Mouse (Mus musculus): ENCODE measurements around the gene Gm10491. TPM values are rescaled to one million over a fixed set of nuclear protein-coding genes. Genes with fewer than 3 reads are reported as not detected.
"Not testable (repeated sequence)": the region's sequence is repeated elsewhere in the genome, so short reads cannot be mapped to it uniquely, and the experiment has no call there.

Gene Gm10491
- total RNA-seq (2015; ENCODE audit: low replicate concordance) (not detected in 2 replicates), total RNA-seq (2017; ENCODE audit: low replicate concordance) (not detected in 2 replicates)

GRCm38 (mm10) chrX:7907735-7908134 is at the start of gene Gm10491:
Gene Gm10491, minus strand, starts transcription at chrX:7907835.
- ATAC-seq (replicated peaks; ENCODE audit: low FRiP score, poor library complexity, severe bottlenecking), result no peak

DNA sequence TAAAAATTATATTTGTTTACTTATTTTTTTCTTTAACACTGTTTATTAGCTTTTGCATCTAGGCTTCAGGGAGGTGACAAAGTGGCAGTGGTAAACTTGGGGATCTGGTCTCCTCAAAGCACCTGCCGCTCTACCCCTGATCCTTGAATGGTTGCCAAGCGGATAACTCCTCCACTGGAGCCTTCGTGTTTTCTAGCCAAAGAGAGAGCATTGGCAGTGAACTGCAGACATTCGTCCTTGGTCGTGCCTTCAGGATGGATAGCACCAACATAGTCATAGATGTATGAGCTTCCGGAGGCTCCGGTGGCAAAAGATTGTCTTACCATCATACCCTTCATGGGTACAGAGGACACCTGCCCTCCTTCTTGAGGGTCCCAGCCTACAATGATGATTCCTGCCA is 42.5 kb upstream of the Gm10491 start:
- no peak for ATAC-seq (replicated peaks; ENCODE audit: low FRiP score, poor library complexity, severe bottlenecking)

GRCm38 (mm10) chrX:7947900-7948492 is 40.4 kb upstream of the Gm10491 start:
- peak; percentile 99 for ATAC-seq (replicated peaks; ENCODE audit: low FRiP score, poor library complexity, severe bottlenecking)

- ATAC-seq (replicated peaks; ENCODE audit: low FRiP score, poor library complexity, severe bottlenecking), result no peak
Observed at GRCm38 (mm10) chrX:7947108-7947899, 39.7 kb upstream of the Gm10491 start, which contains the start of gene Hdac6. Gene Hdac6, minus strand, starts transcription at chrX:7947889.

DNA sequence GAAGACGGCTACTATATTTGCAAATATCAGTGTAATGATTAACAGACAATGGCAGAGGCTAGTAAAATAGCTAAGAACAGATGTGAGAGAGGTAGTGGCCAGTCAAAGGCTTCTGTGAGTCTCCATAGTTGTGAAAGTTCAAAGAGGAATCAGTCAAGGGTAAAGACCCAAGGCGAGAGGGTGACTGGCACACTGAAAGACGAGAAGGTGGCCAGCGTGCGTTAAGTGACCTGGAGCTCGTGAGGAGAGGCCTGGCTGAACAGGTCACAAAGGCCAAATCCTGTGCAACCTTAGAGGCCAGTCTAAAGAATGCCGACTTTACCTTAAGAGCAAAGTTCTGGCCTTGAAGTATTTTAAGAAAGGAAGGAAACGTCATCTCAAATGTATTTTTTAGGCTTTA is 38.0 kb upstream of the Gm10491 start:
- ATAC-seq (replicated peaks; ENCODE audit: low FRiP score, poor library complexity, severe bottlenecking), result no peak

- ATAC-seq (replicated peaks; ENCODE audit: low FRiP score, poor library complexity, severe bottlenecking), result peak; percentile 52; the same call in 1 of the 2 replicates
Observed at GRCm38 (mm10) chrX:7937667-7938066, 30.0 kb upstream of the Gm10491 start.

DNA sequence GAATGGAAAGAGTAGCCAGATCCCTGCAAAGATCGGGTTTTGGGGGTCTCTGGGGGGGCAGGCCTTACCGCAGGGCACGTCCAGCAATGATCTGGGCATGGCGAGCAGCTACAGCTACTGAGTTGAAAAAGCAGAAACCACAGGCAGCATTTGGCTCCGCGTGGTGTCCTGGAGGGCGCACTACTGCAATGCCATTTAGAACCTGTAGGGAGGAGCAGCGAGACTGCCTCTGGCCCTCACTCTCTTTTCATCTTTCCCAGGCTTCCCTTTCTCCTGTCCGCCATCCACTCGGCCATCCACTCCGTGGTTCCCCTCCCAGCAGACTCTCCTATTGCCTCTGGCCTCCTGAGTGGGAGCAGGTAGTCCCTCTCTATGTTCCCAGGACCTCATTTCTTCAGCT is 29.2 kb upstream of the Gm10491 start:
- peak; percentile 79 for ATAC-seq (replicated peaks; ENCODE audit: low FRiP score, poor library complexity, severe bottlenecking)

- no peak for ATAC-seq (replicated peaks; ENCODE audit: low FRiP score, poor library complexity, severe bottlenecking)
Observed at GRCm38 (mm10) chrX:7928270-7928790, 20.7 kb upstream of the Gm10491 start, which contains the start of gene Eras. Gene Eras, minus strand, starts transcription at chrX:7928607.

DNA sequence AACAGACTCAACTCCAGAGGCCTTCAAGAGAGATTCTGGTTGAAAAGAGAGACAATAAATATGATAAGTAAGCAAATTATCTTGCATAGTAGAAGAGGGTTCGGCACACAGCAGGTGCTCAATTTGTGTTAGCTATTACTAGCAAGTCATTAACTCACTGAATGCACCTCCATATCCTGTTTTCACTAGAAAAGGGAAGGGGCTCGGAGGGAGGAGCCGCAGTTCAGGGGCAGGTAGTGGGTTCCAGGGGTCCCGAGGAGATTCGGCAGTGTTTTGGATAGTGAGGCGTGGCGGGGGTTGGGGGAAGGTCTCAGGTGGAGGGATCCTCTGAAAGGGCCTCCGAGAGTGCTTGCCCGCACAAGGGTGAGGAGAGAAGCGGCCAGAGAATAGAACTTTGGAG is 19.5 kb upstream of the Gm10491 start:
- ATAC-seq (replicated peaks; ENCODE audit: low FRiP score, poor library complexity, severe bottlenecking), result no peak

DNA sequence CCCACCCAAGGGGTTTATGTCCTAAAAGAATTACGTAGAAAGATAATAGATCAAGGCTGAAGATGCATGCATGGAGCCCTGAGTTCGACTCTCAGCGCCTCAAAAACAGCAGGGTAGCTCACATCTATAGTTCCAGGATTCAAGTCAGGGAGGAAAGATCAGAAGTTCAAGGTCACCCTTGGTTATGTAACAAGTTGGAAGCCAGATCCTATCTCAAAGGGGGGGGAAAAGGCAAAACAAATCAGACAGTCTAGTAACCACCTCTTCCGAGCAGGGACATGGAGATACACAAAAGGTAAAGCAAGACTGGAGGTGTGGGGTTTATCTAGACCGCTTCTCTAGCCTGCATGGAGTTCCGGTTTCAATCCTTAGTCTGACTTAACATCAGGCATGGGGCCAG is 18.6 kb upstream of the Gm10491 start:
- ATAC-seq (replicated peaks; ENCODE audit: low FRiP score, poor library complexity, severe bottlenecking), result no peak

DNA sequence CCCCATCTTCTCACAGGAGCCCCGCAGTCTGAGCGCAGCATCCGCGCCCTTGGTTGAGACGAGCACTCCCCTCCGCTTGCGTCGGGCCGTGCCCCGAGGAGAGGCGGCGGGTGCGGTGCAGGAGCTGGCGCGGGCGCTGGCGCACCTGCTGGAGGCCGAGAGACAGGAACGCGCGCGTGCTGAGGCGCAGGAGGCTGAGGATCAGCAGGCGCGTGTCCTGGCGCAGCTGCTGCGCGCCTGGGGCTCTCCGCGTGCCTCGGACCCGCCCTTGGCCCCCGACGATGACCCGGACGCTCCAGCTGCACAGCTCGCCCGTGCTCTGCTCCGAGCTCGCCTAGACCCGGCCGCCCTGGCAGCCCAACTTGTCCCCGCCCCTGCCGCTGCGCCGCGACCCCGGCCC is 14.4 kb upstream of the Gm10491 start:
- no peak for ATAC-seq (replicated peaks; ENCODE audit: low FRiP score, poor library complexity, severe bottlenecking)

- ATAC-seq (replicated peaks; ENCODE audit: low FRiP score, poor library complexity, severe bottlenecking), result no peak
Observed at GRCm38 (mm10) chrX:7919601-7920383, 12.2 kb upstream of the Gm10491 start, which contains the start of gene Pcsk1n. Gene Pcsk1n, plus strand, starts transcription at chrX:7919822.

GRCm38 (mm10) chrX:7917960-7918359 is 10.3 kb upstream of the Gm10491 start:
- not testable (repeated sequence) for ATAC-seq (replicated peaks; ENCODE audit: low FRiP score, poor library complexity, severe bottlenecking)

GRCm38 (mm10) chrX:7915669-7916068 is 8.0 kb upstream of the Gm10491 start:
- ATAC-seq (replicated peaks; ENCODE audit: low FRiP score, poor library complexity, severe bottlenecking), result peak; percentile 78; the same call in 1 of the 2 replicates

GRCm38 (mm10) chrX:7910473-7910872 is 2.8 kb upstream of the Gm10491 start:
- no peak for ATAC-seq (replicated peaks; ENCODE audit: low FRiP score, poor library complexity, severe bottlenecking)

DNA sequence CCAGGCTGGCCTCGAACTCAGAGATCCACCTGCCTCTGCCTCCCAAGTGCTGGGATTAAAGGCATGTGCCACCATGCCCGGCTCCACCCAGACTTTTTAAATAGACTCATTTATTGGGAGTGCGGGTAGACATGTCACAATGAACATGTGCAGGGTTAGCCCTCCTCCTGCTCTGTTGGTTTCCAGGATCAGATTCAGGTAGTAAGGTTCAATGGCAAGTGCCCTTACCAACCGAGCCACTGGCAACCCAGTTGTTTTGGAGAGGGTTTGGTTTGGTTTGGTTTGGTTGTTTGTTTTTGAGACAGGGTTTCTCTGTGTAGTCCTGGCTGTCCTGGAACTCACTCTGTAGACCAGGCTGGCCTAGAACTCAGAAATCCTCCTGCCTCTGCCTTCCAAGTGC is 1.6 kb upstream of the Gm10491 start, which contains the start of gene Gm10490:
Gene Gm10490 (plus strand): TSS at position 301 of the 400 bp plus-strand sequence.
- ATAC-seq (replicated peaks; ENCODE audit: low FRiP score, poor library complexity, severe bottlenecking), result not testable (repeated sequence)

DNA sequence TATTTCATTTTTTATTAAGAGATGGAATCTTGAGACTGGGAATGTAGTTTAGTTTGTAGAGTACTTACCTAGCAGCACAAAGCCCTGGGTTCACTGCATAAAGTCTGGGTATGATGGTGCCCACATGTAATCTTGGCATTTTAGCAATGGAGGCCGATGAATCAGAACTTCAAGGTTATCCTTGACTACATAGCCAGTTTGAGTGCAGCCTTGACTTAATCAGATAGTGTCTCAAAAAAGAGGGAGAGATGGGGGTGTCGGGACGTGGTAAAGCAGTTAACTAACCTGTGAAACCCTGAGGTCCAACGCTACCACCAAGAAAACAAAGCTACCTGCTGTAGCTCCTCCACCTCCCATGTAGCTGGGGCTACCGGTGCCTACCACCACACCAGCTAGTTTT is 3.2 kb downstream of the Gm10491 start:
- no peak for ATAC-seq (replicated peaks; ENCODE audit: low FRiP score, poor library complexity, severe bottlenecking)

GRCm38 (mm10) chrX:7898880-7899874 is 8.5 kb downstream of the Gm10491 start, which contains the start of the genes Pqbp1 and Timm17b:
Gene Pqbp1, minus strand, starts transcription at chrX:7899269.
Gene Timm17b, plus strand, starts transcription at chrX:7899357.
- ATAC-seq (replicated peaks; ENCODE audit: low FRiP score, poor library complexity, severe bottlenecking), result peak; percentile 96

DNA sequence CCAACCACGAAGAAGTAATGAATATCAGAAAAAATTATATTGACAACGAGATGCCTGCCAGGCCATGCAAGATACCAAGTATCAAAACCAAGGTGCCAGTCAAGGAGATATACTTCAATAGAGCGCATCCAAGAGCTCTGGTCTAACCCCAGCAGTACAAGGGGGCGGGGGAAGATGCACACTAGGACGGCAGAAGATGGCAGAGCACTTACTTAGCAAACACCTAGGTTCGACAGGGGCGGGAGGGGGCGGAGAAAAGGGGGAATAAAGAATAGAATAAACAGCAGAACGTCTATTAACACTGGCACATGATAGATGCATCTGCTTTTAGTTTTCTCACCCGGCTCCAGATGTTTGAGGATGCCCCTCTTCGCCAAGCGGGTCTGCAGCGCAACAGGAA is 9.4 kb downstream of the Gm10491 start:
- no peak for ATAC-seq (replicated peaks; ENCODE audit: low FRiP score, poor library complexity, severe bottlenecking)
